Mouse (Mus musculus) thymus, postnatal 36 days (tissue): Measurements from ENCODE around the gene Plekhm3.
A peak's percentile ranks its signal among the peaks of the same experiment; 100 is the strongest.

Experiments used
- DNase-seq, 2 experiments: peaks; one replicate each; pipeline ENCODE4 v3.0.0; 2022; ENCODE audit warnings: mixed read lengths in 2 of 2

The Plekhm3 gene

GRCm38 (mm10) chr1:64757766-64758165 is 198.9 kb downstream of the Plekhm3 start:
- no peak for DNase-seq

- no peak for DNase-seq
Observed at GRCm38 (mm10) chr1:64757254-64757653, 199.4 kb downstream of the Plekhm3 start.

GRCm38 (mm10) chr1:64756640-64757030 is 200.0 kb downstream of the Plekhm3 start:
- DNase-seq: no peak

GRCm38 (mm10) chr1:64755971-64756639 is 200.5 kb downstream of the Plekhm3 start:
- DNase-seq: no peak

- DNase-seq: no peak
Observed at GRCm38 (mm10) chr1:64754658-64755057, 202.0 kb downstream of the Plekhm3 start.

GRCm38 (mm10) chr1:64753668-64754067 is 203.0 kb downstream of the Plekhm3 start:
- no peak for DNase-seq

GRCm38 (mm10) chr1:64753109-64753508 is 203.5 kb downstream of the Plekhm3 start:
- DNase-seq: no peak

GRCm38 (mm10) chr1:64744616-64745015 is 212.0 kb downstream of the Plekhm3 start:
- no peak for DNase-seq

GRCm38 (mm10) chr1:64742741-64743408 is 213.7 kb downstream of the Plekhm3 start:
- DNase-seq: no peak

- peak; percentile 38 to 47 for DNase-seq
Observed at GRCm38 (mm10) chr1:64738661-64739082, 218.0 kb downstream of the Plekhm3 start.

- DNase-seq: peak in 1 of 2 experiments; percentile 19
Observed at GRCm38 (mm10) chr1:64738180-64738555, 218.5 kb downstream of the Plekhm3 start.

GRCm38 (mm10) chr1:64737502-64738179 is 219.0 kb downstream of the Plekhm3 start, which contains the start of gene Fzd5:
Gene Fzd5, minus strand, starts transcription at chr1:64737751.
- peak; percentile 86 to 90 for DNase-seq

GRCm38 (mm10) chr1:64736681-64737501 is 219.7 kb downstream of the Plekhm3 start:
- no peak for DNase-seq
